Mouse (Mus musculus) CH12.LX (cell line): ENCODE measurements around the gene Knl1. TPM values are rescaled to one million over a fixed set of nuclear protein-coding genes. Genes with fewer than 3 reads are reported as not detected.

Source experiments
- DNase-seq: peaks from one replicate; pipeline ENCODE4 v3.0.0-alpha.2; 2013; ENCODE audit errors: extremely low read depth
- H3K27ac ChIP-seq: 2 replicates; pipeline ENCODE4 v1.5.1; 2012; ENCODE audit warnings: low read depth, mild to moderate bottlenecking, control low read depth, moderate library complexity; ENCODE audit not compliant: insufficient read depth
- H3K27me3 ChIP-seq: replicated peaks from 2 replicates; pipeline ENCODE3; 2012; ENCODE audit warnings: inconsistent platforms
- H3K36me3 ChIP-seq, 2 experiments: replicated peaks in 1 of 2; 2 replicates each; pipeline versions ENCODE3 to v1.6.1; 2012; ENCODE audit warnings: inconsistent platforms in 1 of 2, low read length in 1 of 2, mild to moderate bottlenecking in 1 of 2, mixed read lengths in 1 of 2, moderate library complexity in 1 of 2; ENCODE audit not compliant: control insufficient read depth in 1 of 2, insufficient read depth in 1 of 2
- H3K4me1 ChIP-seq, 2 experiments: 2 replicates each; pipeline ENCODE4 v1.6.1; 2012; ENCODE audit warnings: inconsistent platforms in 1 of 2, moderate library complexity in 1 of 2; ENCODE audit not compliant: insufficient read depth in 2 of 2, control insufficient read depth in 1 of 2
- H3K4me2 ChIP-seq: 2 replicates; pipeline ENCODE4 v1.6.1; 2012; ENCODE audit warnings: low read depth, mild to moderate bottlenecking, control low read depth; ENCODE audit not compliant: poor library complexity, insufficient read depth, severe bottlenecking
- H3K4me3 ChIP-seq, 3 experiments: fragments of 150-350 bp in 1 of 3; sonication (generic) in 1 of 3; replicated peaks in 1 of 3; 2 replicates each; pipeline versions ENCODE3 to v1.5.1; 2011 to 2012; ENCODE audit warnings: low read depth in 2 of 3, low read length in 2 of 3, mild to moderate bottlenecking in 2 of 3, moderate library complexity in 2 of 3, control low read depth in 1 of 3, improper control_type of control experiment in 1 of 3, inconsistent platforms in 1 of 3, mixed read lengths in 1 of 3; ENCODE audit not compliant: poor library complexity in 1 of 3
- H3K79me2 ChIP-seq: replicated peaks from 2 replicates; pipeline ENCODE4 v1.6.1; 2012; ENCODE audit warnings: mild to moderate bottlenecking, moderate library complexity; ENCODE audit not compliant: control insufficient read depth, poor library complexity, insufficient read depth, severe bottlenecking; ENCODE audit errors: extremely low read depth
- H3K9ac ChIP-seq: 2 replicates; pipeline ENCODE4 v1.6.1; 2012; ENCODE audit warnings: low read depth, mild to moderate bottlenecking, control low read depth, moderate library complexity; ENCODE audit not compliant: insufficient read depth
- H3K9me3 ChIP-seq: replicated peaks from 2 replicates; pipeline ENCODE3; 2012; ENCODE audit warnings: low read length, inconsistent platforms, mixed read lengths
- BHLHE40 ChIP-seq: IDR thresholded peaks from 2 replicates; pipeline ENCODE4 v1.6.1; 2011; ENCODE audit warnings: mild to moderate bottlenecking, low read depth, low read length, improper control_type of control experiment
- CHD1 ChIP-seq: IDR thresholded peaks from 2 replicates; pipeline ENCODE4 v1.6.1; 2012; ENCODE audit warnings: low read depth, low read length, improper control_type of control experiment, inconsistent platforms
- CHD2 ChIP-seq: IDR thresholded peaks from 2 replicates; pipeline ENCODE4 v1.6.1; 2011; ENCODE audit warnings: low read length, improper control_type of control experiment
- CTCF ChIP-seq, 2 experiments: IDR thresholded peaks in 1 of 2; conservative IDR thresholded peaks in 1 of 2; 2 replicates each; pipeline ENCODE4 v1.5.1; 2011 to 2012; ENCODE audit warnings: low read depth in 2 of 2, low read length in 2 of 2, improper control_type of control experiment in 1 of 2, inconsistent platforms in 1 of 2, mild to moderate bottlenecking in 1 of 2, moderate library complexity in 1 of 2
- ETS1 ChIP-seq: conservative IDR thresholded peaks from 2 replicates; pipeline ENCODE4 v1.6.1; 2012; ENCODE audit warnings: low read depth, mild to moderate bottlenecking, inconsistent platforms, low read length, improper control_type of control experiment, moderate library complexity
- HCFC1 ChIP-seq: IDR thresholded peaks from 2 replicates; pipeline ENCODE4 v1.6.1; 2012; ENCODE audit warnings: low read depth, mild to moderate bottlenecking, inconsistent platforms, low read length, improper control_type of control experiment
- JUND ChIP-seq: conservative IDR thresholded peaks from 2 replicates; pipeline ENCODE4 v1.6.1; 2011; ENCODE audit warnings: low read depth, low read length, improper control_type of control experiment
- KAT2A ChIP-seq: IDR thresholded peaks from 2 replicates; pipeline ENCODE4 v1.6.1; 2012; ENCODE audit warnings: low read length, improper control_type of control experiment, inconsistent platforms; ENCODE audit not compliant: insufficient replicate concordance
- MAFK ChIP-seq: IDR thresholded peaks from 2 replicates; pipeline ENCODE4 v1.6.1; 2011; ENCODE audit warnings: low read length, improper control_type of control experiment; ENCODE audit not compliant: insufficient replicate concordance
- MAX ChIP-seq: IDR thresholded peaks from 2 replicates; pipeline ENCODE4 v1.6.1; 2011; ENCODE audit warnings: low read length, improper control_type of control experiment
- MXI1 ChIP-seq: IDR thresholded peaks from 2 replicates; pipeline ENCODE4 v1.6.1; 2011; ENCODE audit warnings: mild to moderate bottlenecking, low read depth, low read length, improper control_type of control experiment
- POLR2A ChIP-seq: IDR thresholded peaks from 2 replicates; pipeline ENCODE4 v1.6.1; 2011; ENCODE audit warnings: low read depth, mild to moderate bottlenecking, improper control_type of control experiment, low read length
- RAD21 ChIP-seq: IDR thresholded peaks from 2 replicates; pipeline ENCODE4 v1.6.1; 2011; ENCODE audit warnings: low read depth, mild to moderate bottlenecking, low read length, improper control_type of control experiment, moderate library complexity
- SMC3 ChIP-seq: IDR thresholded peaks from 2 replicates; pipeline ENCODE4 v1.6.1; 2011; ENCODE audit warnings: low read depth, low read length, improper control_type of control experiment
- TBP ChIP-seq: conservative IDR thresholded peaks from 2 replicates; pipeline ENCODE4 v1.6.1; 2011; ENCODE audit warnings: low read depth, low read length, improper control_type of control experiment
- dilution Hi-C: fragments of 300-500 bp; cut with MboI; formaldehyde crosslinking; loops from 2 replicates; pipeline ENCODE4 v1.14.3; 2020; ENCODE audit warnings: low sequenced_read_pairs; ENCODE audit not compliant: extremely low pct_unique_long_range_greater_than_20kb, extremely low pct_ligation_motif_present
- in situ Hi-C: fragments of 300-500 bp; cut with MboI; formaldehyde crosslinking; loops from 3 replicates; pipeline ENCODE4 v1.14.3; 2019; ENCODE audit warnings: low sequenced_read_pairs, low pct_ligation_motif_present, low pct_unique_long_range_greater_than_20kb, mixed read lengths
- polyA plus RNA-seq: library from polyadenylated mRNA; unstranded; fragments of >175 nt; gene quantifications from 2 replicates; pipeline ENCODE4 v1.2.1, GENCODE M21; 2012; ENCODE audit warnings: low read depth; ENCODE audit not compliant: insufficient read length
- total RNA-seq, 2 experiments: library from RNA; depleted of rRNA; stranded (reverse); fragments of 300-350 nt in 1 of 2; fragments of >200 nt in 1 of 2; gene quantifications; 2 replicates each; pipeline ENCODE4 v1.2.3; 2012 to 2014

The Knl1 gene
- total and polyA plus RNA-seq, 3 experiments: 13.7 to 23.8 (median 19.9) TPM

GRCm38 (mm10) chr2:119145199-119145598, 98.3 kb downstream of the Knl1 start:
- no peaks in the 10 kb centered on the region for H3K79me2 ChIP-seq
- no peaks in the 10 kb centered on the region for H3K4me1 ChIP-seq
- in situ Hi-C loops (loop anchor here (10.0 kb wide), 1 partner anchor 50 kb away; no protein-coding TSS in a partner anchor), dilution Hi-C loops (no loop called here)
- H3K9me3 ChIP-seq: peaks cover 9% of the 10 kb centered on the region
- TF ChIP-seq CHD1: no peak
- peak; percentile 35 for TF ChIP-seq RAD21
- peak; percentile 54 for TF ChIP-seq SMC3
- no peak for TF ChIP-seq MAFK
- TF ChIP-seq TBP: no peak
- peak; percentile 33 to 56; a peak in 3 of 4 replicates for TF ChIP-seq CTCF (conservative IDR thresholded peaks at IDR 0.05 in 1 of 2, IDR thresholded peaks at IDR 0.05 in 1 of 2; ENCODE audit: low read depth in 2 of 2, low read length in 2 of 2)
- peaks cover 82 to 95% of the 10 kb centered on the region in 2 experiments for H3K36me3 ChIP-seq
- no peak overlapping the region for H3K27ac ChIP-seq
- peak; percentile 21 for DNase-seq
- no peaks in the 10 kb centered on the region for H3K27me3 ChIP-seq
- H3K9ac ChIP-seq: no peak overlapping the region
- H3K4me2 ChIP-seq: no peak overlapping the region
- H3K4me3 ChIP-seq: no peak overlapping the region

- H3K27ac ChIP-seq: no peak overlapping the region
- no peak overlapping the region for H3K4me2 ChIP-seq
- dilution Hi-C loops: no loop called here
- no peak for DNase-seq
- H3K4me1 ChIP-seq: no peaks in the 10 kb centered on the region
- peaks cover 83 to 95% of the 10 kb centered on the region in 2 experiments for H3K36me3 ChIP-seq
- in situ Hi-C loops: loop anchor here (10.0 kb wide), 1 partner anchor 48 kb away; no protein-coding TSS in a partner anchor
- no peaks in the 10 kb centered on the region for H3K27me3 ChIP-seq
- TF ChIP-seq JUND: no peak
- TF ChIP-seq, all 38 proteins: peak for 0
- no peaks in the 10 kb centered on the region for H3K79me2 ChIP-seq
- no peak overlapping the region for H3K9ac ChIP-seq
- H3K4me3 ChIP-seq: no peak overlapping the region
- H3K9me3 ChIP-seq: peaks cover 9% of the 10 kb centered on the region
These were observed 99.5 kb downstream of the Knl1 start for GRCm38 (mm10) chr2:119146435-119146834.

GRCm38 (mm10) chr2:119147160-119147678, 100.3 kb downstream of the Knl1 start:
- H3K4me1 ChIP-seq: no peaks in the 10 kb centered on the region
- H3K27ac ChIP-seq: no peak overlapping the region
- no peaks in the 10 kb centered on the region for H3K27me3 ChIP-seq
- no peak for DNase-seq
- no peak overlapping the region for H3K9ac ChIP-seq
- H3K4me3 ChIP-seq: no peak overlapping the region
- in situ Hi-C loops: loop anchor here (10.0 kb wide), 1 partner anchor 48 kb away; no protein-coding TSS in a partner anchor
- dilution Hi-C loops: no loop called here
- no peak overlapping the region for H3K4me2 ChIP-seq
- peaks cover 9% of the 10 kb centered on the region for H3K9me3 ChIP-seq
- TF ChIP-seq KAT2A (no peak), MXI1 (no peak), HCFC1 (no peak), RAD21 (no peak), ETS1 (no peak), TBP (no peak), CTCF (conservative IDR thresholded peaks at IDR 0.05 in 1 of 2, IDR thresholded peaks at IDR 0.05 in 1 of 2; ENCODE audit: low read depth in 2 of 2, low read length in 2 of 2) (no peak), MAX (no peak), BHLHE40 (no peak), CHD2 (no peak), JUND (no peak), MAFK (no peak), POLR2A (no peak)
- H3K36me3 ChIP-seq: peaks cover 83 to 95% of the 10 kb centered on the region in 2 experiments
- no peaks in the 10 kb centered on the region for H3K79me2 ChIP-seq
